Mouse (Mus musculus) brain, embryonic 14.5 days (tissue): ENCODE data around the gene Orc4. TPM values are rescaled to one million over a fixed set of nuclear protein-coding genes. Genes with fewer than 3 reads are reported as not detected.
A peak's percentile ranks its signal among the peaks of the same experiment; 100 is the strongest.

Experiments
- DNase-seq: peaks from one replicate; pipeline ENCODE4 v3.0.0-alpha.2; 2011; ENCODE audit warnings: low read depth
- CTCF ChIP-seq: fragments of 200-500 bp; IDR thresholded peaks from 2 replicates; pipeline ENCODE4 v1.5.1; 2012; ENCODE audit warnings: inconsistent platforms, mild to moderate bottlenecking, moderate library complexity, borderline replicate concordance; ENCODE audit not compliant: insufficient read depth, insufficient read length; ENCODE audit errors: extremely low read depth
- POLR2A ChIP-seq: fragments of 200-500 bp; IDR thresholded peaks from 2 replicates; pipeline ENCODE4 v1.6.1; 2012; ENCODE audit warnings: mild to moderate bottlenecking, inconsistent platforms, borderline replicate concordance; ENCODE audit not compliant: poor library complexity, insufficient read depth, insufficient read length, severe bottlenecking; ENCODE audit errors: extremely low read depth
- polyA plus RNA-seq: library from polyadenylated mRNA; depleted of rRNA; stranded (reverse); fragments of >200 nt; gene quantifications from 2 replicates; pipeline ENCODE4 v1.2.3, GENCODE M21; 2012; rRNA removed

Orc4 gene
- polyA plus RNA-seq, result 75.7 and 97.7 TPM in 2 replicates

DNA sequence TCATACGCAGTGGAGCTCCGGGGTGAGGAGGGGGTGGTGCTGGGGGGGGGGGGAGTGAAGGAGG, at the start of gene Orc4:
Gene Orc4, minus strand, starts transcription at position 26 of the 64 bp plus-strand sequence.
- no peak for TF ChIP-seq POLR2A
- TF ChIP-seq CTCF, result no peak

DNA sequence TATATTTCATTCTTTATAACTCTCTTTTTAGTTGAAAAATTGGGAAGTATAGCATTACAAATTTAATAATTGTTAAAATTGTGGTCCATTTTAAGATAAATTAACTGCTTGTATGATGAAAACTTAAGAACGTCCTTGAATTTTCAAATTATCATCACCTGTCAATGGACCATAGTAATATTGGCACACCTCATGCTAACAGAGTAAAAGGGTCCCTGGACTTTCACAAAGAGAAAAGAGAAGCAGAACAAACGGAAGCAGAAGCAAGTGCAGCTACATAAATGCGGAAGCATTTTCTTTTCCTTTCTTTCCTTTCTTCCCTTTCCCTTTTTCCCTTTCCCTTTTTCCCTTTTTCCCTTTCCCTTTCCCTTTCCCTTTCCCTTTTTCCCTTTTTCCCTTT, 40.2 kb upstream of the Orc4 start:
- DNase-seq, result no peak
- no peak for TF ChIP-seq CTCF
- no peak for TF ChIP-seq POLR2A

More for the DNA sequence above, at the start of gene Orc4:
- no peak for DNase-seq

DNA sequence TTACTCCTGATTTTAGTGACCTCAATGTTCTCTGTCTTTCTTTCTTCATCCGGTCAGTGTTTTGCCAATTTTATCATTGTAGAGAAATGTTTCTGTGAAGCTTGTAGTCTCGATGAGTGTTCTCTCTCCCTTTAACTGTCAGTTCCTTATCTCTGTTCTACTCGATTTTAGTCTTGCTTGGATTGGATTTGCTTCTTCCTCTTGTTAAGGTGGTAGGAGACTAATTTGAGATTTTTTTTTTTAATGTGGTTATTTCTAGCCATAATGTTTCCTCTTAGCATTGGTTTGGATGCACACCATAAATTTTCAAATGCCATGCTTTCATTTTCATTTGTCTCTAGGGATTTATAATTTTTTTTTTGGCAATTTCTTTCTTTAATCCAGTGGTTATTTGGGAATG, 28.8 kb upstream of the Orc4 start:
- no peak for TF ChIP-seq CTCF
- TF ChIP-seq POLR2A, result no peak

DNA sequence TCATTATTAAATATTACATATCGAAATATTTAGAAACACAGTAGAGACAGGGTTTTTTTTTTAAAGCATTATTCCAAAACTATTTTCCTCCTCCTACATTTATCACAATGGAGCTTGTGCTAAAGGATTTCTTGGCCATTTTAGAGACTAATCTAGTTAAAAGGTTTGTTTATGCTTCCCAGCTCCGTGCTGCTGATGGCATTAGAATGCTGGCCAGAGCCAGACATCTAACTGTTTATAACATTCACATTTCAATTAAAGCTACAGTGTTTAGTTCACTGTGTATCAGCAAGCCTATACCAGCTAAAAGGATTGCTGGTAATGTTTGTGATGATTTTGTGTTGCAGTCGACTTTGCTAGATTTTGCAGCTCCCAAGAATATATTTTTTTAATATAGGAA, 6.5 kb upstream of the Orc4 start:
- TF ChIP-seq POLR2A, result no peak
- no peak for TF ChIP-seq CTCF
- DNase-seq, result no peak

More for the DNA sequence above, 28.8 kb upstream of the Orc4 start:
- DNase-seq, result no peak

DNA sequence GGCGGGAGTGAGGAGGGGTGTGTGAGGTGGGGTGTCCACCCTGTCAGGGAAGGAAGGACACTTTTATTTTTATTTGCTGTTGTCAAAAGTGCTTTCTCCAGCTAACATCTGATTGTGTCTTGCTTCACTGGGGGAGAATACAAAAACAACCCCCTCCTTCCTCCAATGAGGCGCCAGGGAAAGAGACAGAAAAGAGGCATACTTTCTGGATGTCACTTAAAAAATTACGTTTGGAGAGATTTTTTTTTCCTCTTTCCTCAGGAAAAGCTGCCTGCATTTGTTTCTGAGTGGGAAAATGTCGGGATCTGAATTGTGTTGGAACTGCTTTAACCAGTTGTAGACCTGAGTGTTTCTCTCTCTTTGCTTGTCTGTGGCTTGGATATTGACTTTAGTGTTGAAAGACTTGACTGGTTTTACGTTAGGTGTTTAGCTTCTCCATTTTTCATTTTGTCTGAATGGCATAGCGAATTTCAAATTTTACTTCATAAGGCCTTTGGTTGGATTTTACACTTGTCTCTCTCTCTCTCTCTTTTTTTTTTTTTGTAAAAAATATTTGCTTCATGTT, 321 bp upstream of the Orc4 start:
- TF ChIP-seq CTCF (no peak), POLR2A (no peak)
- DNase-seq, result peak; percentile 40

DNA sequence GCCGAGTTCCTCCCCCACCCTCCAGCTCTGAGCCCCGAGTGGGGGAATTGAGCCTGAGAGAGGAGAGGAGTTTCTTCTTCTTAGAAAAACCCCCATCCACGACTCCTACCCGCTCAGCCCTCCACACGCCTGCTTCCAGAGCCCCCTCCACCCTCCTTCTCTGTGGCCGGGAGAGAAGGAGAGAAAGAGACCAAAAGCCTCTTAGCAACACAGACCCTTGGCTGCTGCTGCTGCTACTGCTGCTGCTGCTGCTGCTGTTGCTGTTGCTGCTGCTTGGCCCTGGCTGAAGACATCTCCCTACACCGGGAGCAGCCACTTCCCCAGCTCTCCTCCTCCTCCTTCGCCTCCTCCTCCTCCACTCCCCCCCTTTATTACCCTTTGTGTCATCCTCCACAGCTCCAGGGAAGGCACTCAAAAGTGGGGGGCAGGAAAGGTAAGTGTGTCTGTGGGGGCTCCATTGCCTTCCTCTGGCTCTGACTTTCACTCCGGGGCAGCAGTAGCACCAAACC, 280 bp downstream of the Orc4 start:
- no peak for DNase-seq
- peak; percentile 9; the same call in 1 of the 2 replicates for TF ChIP-seq POLR2A
- TF ChIP-seq CTCF, result no peak

DNA sequence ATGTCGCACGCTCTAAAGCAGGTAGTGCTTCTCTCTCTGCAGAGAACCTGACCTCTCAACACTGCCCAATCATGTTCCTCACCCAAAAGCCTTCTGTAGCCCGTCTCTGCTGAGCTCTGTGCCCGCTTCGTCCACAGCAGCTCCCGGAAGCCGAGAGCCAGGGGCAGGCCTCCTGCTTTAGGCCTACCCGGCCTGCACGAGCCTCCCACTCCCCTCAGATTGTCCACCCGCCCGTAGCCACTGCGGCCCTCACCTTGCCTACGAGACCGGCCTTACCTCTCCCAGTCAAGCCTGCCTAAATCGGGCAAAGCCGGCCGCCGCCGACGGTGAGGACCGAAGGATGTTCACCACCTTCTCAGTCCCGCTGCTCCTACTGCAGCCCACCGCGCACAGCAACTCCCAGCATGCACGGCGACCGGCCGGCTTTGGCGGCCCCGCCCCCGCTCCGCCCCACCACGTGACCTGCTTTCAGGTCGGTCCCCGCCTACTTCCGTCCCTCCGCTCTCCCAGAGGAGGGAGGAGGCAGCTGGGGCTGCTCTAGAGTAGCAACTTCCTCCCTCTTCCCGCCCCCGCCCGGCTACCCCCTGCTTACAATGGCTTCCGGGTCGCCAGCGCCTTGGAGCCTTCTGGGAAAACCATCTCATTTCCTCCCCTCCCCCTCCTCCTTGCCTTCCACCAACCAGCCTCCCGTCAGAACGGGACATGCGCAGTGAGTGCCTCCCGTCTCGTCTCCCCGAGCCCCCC, 1.1 kb downstream of the Orc4 start, which contains the start of gene Mbd5:
Gene Mbd5, plus strand, starts transcription at position 668 of the 744 bp plus-strand sequence.
- no peak for TF ChIP-seq CTCF
- peak; percentile 81; the same call in 1 of the 2 replicates for TF ChIP-seq POLR2A

DNA sequence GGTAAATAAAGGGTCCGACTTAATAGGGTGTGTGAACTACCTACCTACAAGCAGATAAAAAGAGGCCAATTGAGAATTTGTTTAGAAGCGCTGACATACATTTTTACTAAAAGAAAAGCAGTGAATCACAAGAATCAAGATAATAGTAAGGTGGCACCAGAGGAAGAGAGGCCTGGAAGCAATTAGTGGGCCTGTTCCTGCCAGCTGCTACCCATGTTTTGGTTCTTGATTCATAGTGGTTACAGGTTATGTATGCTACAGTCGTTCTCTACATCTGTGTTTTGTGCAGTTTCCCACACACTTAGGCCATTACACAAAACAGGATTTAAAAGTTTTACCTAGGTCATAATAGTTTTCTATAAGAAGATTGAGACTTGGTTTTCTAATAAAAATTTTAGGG, 2.3 kb downstream of the Orc4 start:
- TF ChIP-seq CTCF (no peak), POLR2A (no peak)
- DNase-seq, result no peak

More for the DNA sequence above, 1.1 kb downstream of the Orc4 start, which contains the start of gene Mbd5:
- peak; percentile 100 for DNase-seq

DNA sequence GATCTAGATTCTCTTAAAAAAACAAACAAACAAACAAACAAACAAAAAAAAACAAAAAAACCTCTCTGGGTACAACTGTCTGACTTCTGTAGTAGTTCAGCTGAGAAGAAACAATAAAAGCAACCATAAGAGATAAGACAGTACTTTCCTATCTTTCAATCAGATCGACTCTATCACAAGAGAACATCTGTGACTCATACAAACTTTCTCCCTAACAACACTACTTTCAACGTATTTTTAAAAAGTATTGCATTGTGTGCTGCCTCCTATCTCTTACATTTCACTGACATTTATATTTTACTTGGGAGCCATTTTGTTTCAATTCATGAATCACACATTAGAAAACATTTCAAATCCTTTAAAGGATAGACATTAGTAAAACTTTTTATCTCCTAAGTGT, 15.0 kb downstream of the Orc4 start:
- DNase-seq, result no peak
- TF ChIP-seq CTCF, result no peak
- TF ChIP-seq POLR2A, result no peak

DNA sequence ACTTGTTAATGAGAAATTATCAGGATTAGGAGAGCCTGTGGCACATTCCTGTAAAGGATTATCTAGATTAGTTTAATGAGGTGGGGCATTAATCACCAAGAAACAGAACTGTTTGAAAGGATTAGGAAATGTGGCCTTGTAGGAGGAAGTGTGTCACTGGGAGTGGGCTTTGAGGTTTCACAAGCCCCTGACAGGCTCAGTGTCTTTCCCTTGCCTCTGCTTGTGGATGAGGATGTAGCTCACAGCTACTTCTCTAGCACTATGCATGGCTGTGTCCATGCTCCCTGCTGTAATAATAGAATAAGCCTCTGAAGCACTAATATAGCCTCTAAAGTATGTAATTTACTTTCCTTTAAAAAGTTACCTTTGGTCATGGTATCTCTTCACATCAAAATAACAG, 34.2 kb downstream of the Orc4 start:
- TF ChIP-seq POLR2A (no peak), CTCF (no peak)
- DNase-seq, result no peak

DNA sequence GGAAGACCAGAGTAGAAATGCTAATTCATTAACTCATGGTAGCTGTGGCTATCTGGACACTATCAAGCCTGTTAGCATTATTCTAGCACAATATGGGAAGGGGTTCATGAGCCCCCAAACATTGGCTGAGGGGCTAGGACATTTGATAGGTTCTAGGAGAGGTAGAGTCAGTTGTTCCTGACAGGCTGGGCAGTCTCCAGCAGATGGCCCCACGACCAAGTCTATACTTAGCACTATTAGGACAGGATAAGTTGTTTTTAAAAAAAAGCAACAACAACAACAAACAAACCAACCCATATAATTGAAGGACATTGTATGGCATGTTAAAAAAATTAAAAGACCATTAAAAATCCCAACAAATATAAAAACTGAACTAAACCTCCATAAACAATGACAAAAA, 35.9 kb downstream of the Orc4 start:
- TF ChIP-seq CTCF (peak; percentile 23; the same call in 1 of the 2 replicates), POLR2A (no peak)
- no peak for DNase-seq

DNA sequence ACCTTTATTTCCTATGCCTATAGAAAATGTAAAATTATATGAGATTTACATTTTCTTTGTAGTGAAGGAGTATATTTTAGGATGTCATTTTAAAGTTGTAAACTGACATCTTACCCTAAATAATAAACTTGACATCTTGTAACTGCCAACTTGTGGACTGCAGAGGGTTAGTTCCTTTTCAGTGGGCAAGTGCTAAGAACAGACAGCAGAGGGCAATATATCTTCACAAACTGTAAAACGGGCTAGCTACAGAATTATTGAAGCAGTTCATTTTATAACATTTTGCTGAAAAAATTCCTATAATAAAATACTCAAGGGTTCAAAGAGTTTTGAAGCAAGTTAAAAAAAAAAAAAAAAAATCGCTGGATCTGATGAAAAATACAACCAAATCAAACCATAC, 41.2 kb downstream of the Orc4 start:
- DNase-seq, result peak; percentile 71

DNA sequence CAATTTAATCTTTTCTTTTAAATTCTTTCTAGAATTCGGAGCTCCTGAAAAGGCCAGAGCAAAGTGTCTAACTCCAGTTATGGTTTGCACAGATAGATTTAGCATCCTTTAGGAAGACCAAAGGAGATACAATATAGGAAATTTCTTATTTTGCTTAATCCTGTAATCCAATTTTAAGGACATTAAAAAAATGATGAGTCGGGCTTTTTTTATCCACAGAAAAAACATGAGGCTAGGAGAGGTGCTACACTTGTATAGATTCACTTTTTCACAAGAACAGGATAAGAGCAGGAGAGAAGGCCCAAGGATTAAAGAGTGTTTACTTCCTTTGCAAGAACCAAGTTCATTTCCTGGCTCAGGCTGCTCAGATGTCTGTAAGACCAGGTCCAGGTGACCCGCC, 54.9 kb downstream of the Orc4 start:
- no peak for TF ChIP-seq CTCF
- no peak for TF ChIP-seq POLR2A
- no peak for DNase-seq

More for the DNA sequence above, 41.2 kb downstream of the Orc4 start:
- TF ChIP-seq POLR2A (no peak), CTCF (peak; percentile 53; the same call in 1 of the 2 replicates)
